Mouse (Mus musculus): ENCODE data around the gene Gltpd2. TPM values are rescaled to one million over a fixed set of nuclear protein-coding genes. Genes with fewer than 3 reads are reported as not detected.

Gene Gltpd2
- polyA plus RNA-seq, 1 experiment from 2014 or later = 0.53 TPM

- 0% methylated on average over 21 of the region's 57 CpGs for WGBS
- Histone ChIP-seq H3K4me2 (ENCODE audit: low read depth, low read length) (peak within 1 kb of the TSS; percentile 83), H3K27ac (replicated peaks; ENCODE audit: low read depth, low read length) (peak within 1 kb of the TSS; percentile 86), H3K9me3 (ENCODE audit: control insufficient read depth, low read length) (no peaks in the 10 kb centered on the region), H3K36me3 (ENCODE audit: control insufficient read depth, insufficient read depth, low read length) (0 out of 2 replicates have a peak, but pooled peaks cover 3% of the 10 kb centered on the region), H3K27me3 (replicated peaks; ENCODE audit: control insufficient read depth, insufficient read depth, low read length) (no peaks in the 10 kb centered on the region), H3K4me1 (ENCODE audit: control insufficient read depth, insufficient read depth, low read length) (peaks cover 10% of the 10 kb centered on the region), H3K9ac (ENCODE audit: low read depth, low read length) (peak within 1 kb of the TSS; percentile 83), H3K4me3 (ENCODE audit: low read depth, low read length) (peak within 1 kb of the TSS; percentile 83)
- DNase-seq (ENCODE audit: low spot score) (peak; percentile 95), ATAC-seq (ENCODE audit: low read depth) (peak; percentile 92)
Observed at GRCm38 (mm10) chr11:70562287-70562994, 43.4 kb downstream of the Gltpd2 start, which contains the start of gene Mink1. TSS of gene Mink1 (plus strand) at chr11:70562881.

GRCm38 (mm10) chr11:70562995-70563469 lies 44.0 kb downstream of the Gltpd2 start:
- peak overlapping the region; percentile 86 for H3K27ac ChIP-seq (replicated peaks; ENCODE audit: low read depth, low read length)
- DNase-seq (ENCODE audit: low spot score) = no peak
- peak overlapping the region; percentile 83 for H3K9ac ChIP-seq (ENCODE audit: low read depth, low read length)
- peak overlapping the region; percentile 83 for H3K4me2 ChIP-seq (ENCODE audit: low read depth, low read length)
- H3K36me3 ChIP-seq (ENCODE audit: control insufficient read depth, insufficient read depth, low read length) = peaks cover 4% of the 10 kb centered on the region; the same call in 1 of the 2 replicates
- H3K9me3 ChIP-seq (ENCODE audit: control insufficient read depth, low read length) = no peaks in the 10 kb centered on the region
- 0 out of 2 replicates have a peak, but pooled peaks have one; percentile 4 for ATAC-seq (ENCODE audit: low read depth)
- H3K4me1 ChIP-seq (ENCODE audit: control insufficient read depth, insufficient read depth, low read length) = peaks cover 10% of the 10 kb centered on the region
- peak overlapping the region; percentile 83 for H3K4me3 ChIP-seq (ENCODE audit: low read depth, low read length)
- 0% methylated on average over 4 of the region's 31 CpGs for WGBS
- H3K27me3 ChIP-seq (replicated peaks; ENCODE audit: control insufficient read depth, insufficient read depth, low read length) = no peaks in the 10 kb centered on the region

- no peak for ATAC-seq (ENCODE audit: low read depth)
- Histone ChIP-seq H3K9me3 (ENCODE audit: control insufficient read depth, low read length) (no peaks in the 10 kb centered on the region), H3K4me2 (ENCODE audit: low read depth, low read length) (peak overlapping the region; percentile 83), H3K4me3 (ENCODE audit: low read depth, low read length) (peak overlapping the region; percentile 83), H3K9ac (ENCODE audit: low read depth, low read length) (peak overlapping the region; percentile 83), H3K27ac (replicated peaks; ENCODE audit: low read depth, low read length) (peak overlapping the region; percentile 86), H3K4me1 (ENCODE audit: control insufficient read depth, insufficient read depth, low read length) (peaks cover 10% of the 10 kb centered on the region), H3K36me3 (ENCODE audit: control insufficient read depth, insufficient read depth, low read length) (peaks cover 9% of the 10 kb centered on the region; the same call in 1 of the 2 replicates), H3K27me3 (replicated peaks; ENCODE audit: control insufficient read depth, insufficient read depth, low read length) (no peaks in the 10 kb centered on the region)
- DNase-seq (ENCODE audit: low spot score) = peak; percentile 60
- 1% methylated on average over 25 of the region's 25 CpGs for WGBS
Observed at GRCm38 (mm10) chr11:70563470-70564275, 44.7 kb downstream of the Gltpd2 start.

- no peaks in the 10 kb centered on the region for H3K27me3 ChIP-seq (replicated peaks; ENCODE audit: control insufficient read depth, insufficient read depth, low read length)
- H3K9me3 ChIP-seq (ENCODE audit: control insufficient read depth, low read length) = no peaks in the 10 kb centered on the region
- H3K4me3 ChIP-seq (ENCODE audit: low read depth, low read length) = peak overlapping the region; percentile 83
- no peak for DNase-seq (ENCODE audit: low spot score)
- H3K9ac ChIP-seq (ENCODE audit: low read depth, low read length) = peak overlapping the region; percentile 83; the same call in 1 of the 2 replicates
- H3K27ac ChIP-seq (replicated peaks; ENCODE audit: low read depth, low read length) = no peak overlapping the region
- peaks cover 10% of the 10 kb centered on the region for H3K4me1 ChIP-seq (ENCODE audit: control insufficient read depth, insufficient read depth, low read length)
- 24% methylated on average over 4 of the region's 4 CpGs for WGBS
- ATAC-seq (ENCODE audit: low read depth) = no peak
- H3K36me3 ChIP-seq (ENCODE audit: control insufficient read depth, insufficient read depth, low read length) = peaks cover 9% of the 10 kb centered on the region; the same call in 1 of the 2 replicates
- peak overlapping the region; percentile 83 for H3K4me2 ChIP-seq (ENCODE audit: low read depth, low read length)
Observed at GRCm38 (mm10) chr11:70564276-70564873, 45.4 kb downstream of the Gltpd2 start.

- no peak overlapping the region for H3K9ac ChIP-seq (ENCODE audit: low read depth, low read length)
- 67% methylated on average over 7 of the region's 7 CpGs for WGBS
- no peak overlapping the region for H3K27ac ChIP-seq (replicated peaks; ENCODE audit: low read depth, low read length)
- no peak overlapping the region for H3K4me2 ChIP-seq (ENCODE audit: low read depth, low read length)
- peaks cover 10% of the 10 kb centered on the region for H3K4me1 ChIP-seq (ENCODE audit: control insufficient read depth, insufficient read depth, low read length)
- peaks cover 9% of the 10 kb centered on the region; the same call in 1 of the 2 replicates for H3K36me3 ChIP-seq (ENCODE audit: control insufficient read depth, insufficient read depth, low read length)
- no peak overlapping the region for H3K4me3 ChIP-seq (ENCODE audit: low read depth, low read length)
- no peak for ATAC-seq (ENCODE audit: low read depth)
- no peaks in the 10 kb centered on the region for H3K27me3 ChIP-seq (replicated peaks; ENCODE audit: control insufficient read depth, insufficient read depth, low read length)
- H3K9me3 ChIP-seq (ENCODE audit: control insufficient read depth, low read length) = no peaks in the 10 kb centered on the region
- DNase-seq (ENCODE audit: low spot score) = no peak
Observed at GRCm38 (mm10) chr11:70566586-70566985, 47.6 kb downstream of the Gltpd2 start.

Other genes starting within 250 kb of the Gltpd2 start
- 1.9 and 2.1 TPM in 2 replicates for gene Alox12e, start 196.6 kb upstream of the Gltpd2 start, polyA plus RNA-seq (2014; fragmentation: Nextera tagmentation; extraction: Ambion mirVana)
- 1.1 and 2.2 TPM in 2 replicates for gene Alox15, start 167.2 kb upstream of the Gltpd2 start, polyA plus RNA-seq (2014; fragmentation: Nextera tagmentation; extraction: Ambion mirVana)
- 29.8 and 36.2 TPM in 2 replicates for gene Pelp1, start 109.2 kb upstream of the Gltpd2 start, polyA plus RNA-seq (2014; fragmentation: Nextera tagmentation; extraction: Ambion mirVana)
- gene Arrb2, start 86.6 kb upstream of the Gltpd2 start, polyA plus RNA-seq (2014; fragmentation: Nextera tagmentation; extraction: Ambion mirVana) = 19.0 and 24.1 TPM in 2 replicates
- 37.0 and 40.6 TPM in 2 replicates for gene Med11, start 67.3 kb upstream of the Gltpd2 start, polyA plus RNA-seq (2014; fragmentation: Nextera tagmentation; extraction: Ambion mirVana)
- gene Zmynd15, start 59.8 kb upstream of the Gltpd2 start, polyA plus RNA-seq (2014; fragmentation: Nextera tagmentation; extraction: Ambion mirVana) = 0.31 and 0.85 TPM in 2 replicates
- gene Cxcl16, start 59.2 kb upstream of the Gltpd2 start, polyA plus RNA-seq (2014; fragmentation: Nextera tagmentation; extraction: Ambion mirVana) = 5.7 and 6.0 TPM in 2 replicates
- gene Tm4sf5, start 14.0 kb upstream of the Gltpd2 start, polyA plus RNA-seq (2014; fragmentation: Nextera tagmentation; extraction: Ambion mirVana) = 0.52 TPM in 1 of 2 replicates, not detected in the other
- gene Vmo1, start 4.6 kb upstream of the Gltpd2 start, polyA plus RNA-seq (2014; fragmentation: Nextera tagmentation; extraction: Ambion mirVana) = 0.54 and 0.98 TPM in 2 replicates
- 706 and 727 TPM in 2 replicates for gene Psmb6, start 6.2 kb downstream of the Gltpd2 start, polyA plus RNA-seq (2014; fragmentation: Nextera tagmentation; extraction: Ambion mirVana)
- 1.1 and 2.7 TPM in 2 replicates for gene Gm40193, start 13.7 kb downstream of the Gltpd2 start, polyA plus RNA-seq (2014; fragmentation: Nextera tagmentation; extraction: Ambion mirVana)
- gene Pld2, start 20.9 kb downstream of the Gltpd2 start, polyA plus RNA-seq (2014; fragmentation: Nextera tagmentation; extraction: Ambion mirVana) = 9.2 and 9.5 TPM in 2 replicates
- 17.2 and 18.3 TPM in 2 replicates for gene Mink1, start 43.7 kb downstream of the Gltpd2 start, polyA plus RNA-seq (2014; fragmentation: Nextera tagmentation; extraction: Ambion mirVana)
- gene 4930544D05Rik, start 96.7 kb downstream of the Gltpd2 start, polyA plus RNA-seq (2014; fragmentation: Nextera tagmentation; extraction: Ambion mirVana) = not detected in 2 replicates
- gene Chrne, start 100.0 kb downstream of the Gltpd2 start, polyA plus RNA-seq (2014; fragmentation: Nextera tagmentation; extraction: Ambion mirVana) = 0.51 and 0.58 TPM in 2 replicates
- 0.38 and 0.60 TPM in 2 replicates for gene Gp1ba, start 119.9 kb downstream of the Gltpd2 start, polyA plus RNA-seq (2014; fragmentation: Nextera tagmentation; extraction: Ambion mirVana)
- 100 and 105 TPM in 2 replicates for gene Rnf167, start 128.0 kb downstream of the Gltpd2 start, polyA plus RNA-seq (2014; fragmentation: Nextera tagmentation; extraction: Ambion mirVana)
- gene Slc25a11, start 128.3 kb downstream of the Gltpd2 start, polyA plus RNA-seq (2014; fragmentation: Nextera tagmentation; extraction: Ambion mirVana) = 147 and 165 TPM in 2 replicates
- 1,605 and 1,712 TPM in 2 replicates for gene Pfn1, start 135.4 kb downstream of the Gltpd2 start, polyA plus RNA-seq (2014; fragmentation: Nextera tagmentation; extraction: Ambion mirVana)
- gene Eno3, start 138.0 kb downstream of the Gltpd2 start, polyA plus RNA-seq (2014; fragmentation: Nextera tagmentation; extraction: Ambion mirVana) = 165 and 289 TPM in 2 replicates
- gene Spag7, start 150.2 kb downstream of the Gltpd2 start, polyA plus RNA-seq (2014; fragmentation: Nextera tagmentation; extraction: Ambion mirVana) = 88.9 and 97.1 TPM in 2 replicates
- 12.6 and 12.8 TPM in 2 replicates for gene Camta2, start 168.9 kb downstream of the Gltpd2 start, polyA plus RNA-seq (2014; fragmentation: Nextera tagmentation; extraction: Ambion mirVana)
- 1.1 TPM in 2 replicates for gene Inca1, start 181.0 kb downstream of the Gltpd2 start, polyA plus RNA-seq (2014; fragmentation: Nextera tagmentation; extraction: Ambion mirVana)
- 14.4 and 14.8 TPM in 2 replicates for gene Kif1c, start 181.4 kb downstream of the Gltpd2 start, polyA plus RNA-seq (2014; fragmentation: Nextera tagmentation; extraction: Ambion mirVana)
- 7.0 and 7.3 TPM in 2 replicates for gene Zfp3, start 245.0 kb downstream of the Gltpd2 start, polyA plus RNA-seq (2014; fragmentation: Nextera tagmentation; extraction: Ambion mirVana)

All from embryonic facial prominence, embryonic 14.5 days (tissue).